Mouse (Mus musculus): ENCODE measurements at regions not wholly inside any gene's neighbourhood (a gene's known extent, or its start where the extent isn't known, plus 50 kb on each side); places are given as distances from the start of the nearest gene placed in this dataset.

DNA sequence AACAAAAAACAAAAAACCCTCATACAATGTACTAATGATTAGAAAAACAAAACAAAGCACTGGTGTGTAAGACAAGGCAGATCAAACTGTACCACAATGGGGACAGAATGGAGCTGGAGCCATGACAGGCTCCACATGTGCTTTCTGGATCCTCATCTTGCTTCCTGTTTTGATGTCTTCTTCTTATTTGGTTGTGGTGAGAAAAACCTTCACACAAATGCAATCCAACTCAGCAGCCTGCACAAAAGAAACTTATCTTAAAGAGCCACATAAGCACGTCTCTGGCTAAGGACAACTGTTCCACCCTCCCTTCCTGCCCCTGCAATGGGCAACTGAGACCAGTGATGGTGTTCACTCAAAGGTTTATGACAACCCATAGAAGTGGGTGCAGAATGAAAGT is 271.9 kb upstream of the Fn1 start:
- Histone ChIP-seq H3K27me3 (ENCODE audit: control insufficient read depth, insufficient read depth, low read length) (no peaks in the 10 kb centered on the region), H3K4me3 (replicated peaks; ENCODE audit: insufficient read depth, low read depth, low read length) (no peak overlapping the region), H3K27ac (ENCODE audit: insufficient read depth, low read length) (no peak overlapping the region), H3K4me1 (ENCODE audit: control insufficient read depth, insufficient read depth, low read length) (no peaks in the 10 kb centered on the region)
- 85% methylated on average over 1 of the region's 1 CpGs for WGBS
- no peak for DNase-seq
- TF ChIP-seq POLR2A (IDR thresholded peaks at IDR 0.05; ENCODE audit: borderline replicate concordance, insufficient read depth, low read length) = no peak
- TF ChIP-seq CTCF (IDR thresholded peaks at IDR 0.05; ENCODE audit: borderline replicate concordance, insufficient read depth, low read depth, low read length) = no peak

DNA sequence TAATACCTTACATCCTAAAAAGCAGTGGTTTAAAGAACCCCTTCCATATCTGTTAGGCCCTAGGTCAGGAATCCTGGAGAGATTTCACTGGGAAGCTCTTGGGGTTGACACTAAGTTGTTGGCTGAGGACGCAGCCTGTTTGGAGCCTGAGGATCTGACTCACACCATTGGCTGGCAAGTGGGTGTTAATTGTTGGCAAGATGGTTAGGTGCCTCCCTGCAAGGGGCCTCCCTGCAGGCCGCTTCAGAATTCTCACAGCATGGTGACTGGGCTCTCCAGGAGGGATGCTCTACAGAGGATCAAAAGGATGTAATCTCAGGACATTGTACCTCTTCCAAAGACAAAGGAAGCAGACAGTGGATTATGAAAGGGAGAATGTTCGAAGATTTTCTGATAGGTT is 270.7 kb upstream of the Fn1 start:
- H3K27me3 ChIP-seq (ENCODE audit: control insufficient read depth, insufficient read depth, low read length) = no peaks in the 10 kb centered on the region
- no peak overlapping the region for H3K4me3 ChIP-seq (replicated peaks; ENCODE audit: insufficient read depth, low read depth, low read length)
- H3K4me1 ChIP-seq (ENCODE audit: control insufficient read depth, insufficient read depth, low read length) = no peaks in the 10 kb centered on the region
- no peak overlapping the region for H3K27ac ChIP-seq (ENCODE audit: insufficient read depth, low read length)
- DNase-seq = no peak
- WGBS = 36% methylated on average over 3 of the region's 3 CpGs
- TF ChIP-seq CTCF (IDR thresholded peaks at IDR 0.05; ENCODE audit: borderline replicate concordance, insufficient read depth, low read depth, low read length) (no peak), POLR2A (IDR thresholded peaks at IDR 0.05; ENCODE audit: borderline replicate concordance, insufficient read depth, low read length) (no peak)

DNA sequence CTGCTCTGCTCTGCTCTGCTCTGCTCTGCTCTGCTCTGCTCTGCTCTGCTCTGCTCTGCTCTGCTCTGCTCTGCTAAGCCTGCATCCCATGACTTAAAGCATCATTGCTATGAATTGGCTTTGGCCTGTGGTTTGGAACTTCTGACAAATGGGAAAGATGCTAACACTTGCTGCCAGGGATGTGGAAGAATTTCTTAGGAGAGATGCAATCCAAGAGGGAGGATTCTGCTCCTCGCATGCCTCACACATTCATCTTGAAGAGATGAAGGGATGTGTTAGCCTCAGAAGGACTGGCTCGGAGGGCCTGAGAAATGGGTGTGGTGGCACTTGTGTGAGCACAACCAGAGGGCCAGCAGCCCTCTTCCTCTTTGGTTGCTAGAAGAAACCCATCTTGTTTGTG is 268.5 kb upstream of the Fn1 start:
- H3K4me1 ChIP-seq (ENCODE audit: control insufficient read depth, insufficient read depth, low read length) = no peaks in the 10 kb centered on the region
- H3K4me3 ChIP-seq (replicated peaks; ENCODE audit: insufficient read depth, low read depth, low read length) = no peak overlapping the region
- H3K27ac ChIP-seq (ENCODE audit: insufficient read depth, low read length) = no peak overlapping the region
- WGBS = 94% methylated on average over 2 of the region's 2 CpGs
- TF ChIP-seq POLR2A (IDR thresholded peaks at IDR 0.05; ENCODE audit: borderline replicate concordance, insufficient read depth, low read length) (no peak), CTCF (IDR thresholded peaks at IDR 0.05; ENCODE audit: borderline replicate concordance, insufficient read depth, low read depth, low read length) (no peak)
- no peaks in the 10 kb centered on the region for H3K27me3 ChIP-seq (ENCODE audit: control insufficient read depth, insufficient read depth, low read length)
- DNase-seq = no peak

DNA sequence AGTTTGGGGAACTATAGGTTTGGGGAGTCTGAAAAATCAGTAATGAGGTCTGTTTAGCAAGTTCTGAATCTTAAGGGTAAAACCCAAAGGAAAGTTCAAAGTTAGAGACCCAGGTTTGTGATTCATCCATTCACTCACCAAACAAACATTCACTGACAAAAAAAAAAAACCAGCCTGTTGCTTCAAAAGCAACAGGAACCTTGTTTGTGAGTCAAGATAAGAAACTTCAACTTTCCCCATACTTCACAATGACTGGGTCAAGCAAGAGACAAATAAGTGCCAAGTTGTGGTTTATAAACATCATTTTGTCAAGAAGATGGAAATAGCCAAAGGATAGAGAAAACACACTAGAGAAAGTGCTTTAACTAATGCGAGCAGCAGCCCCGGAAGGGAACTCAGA is 266.9 kb upstream of the Fn1 start:
- TF ChIP-seq CTCF (IDR thresholded peaks at IDR 0.05; ENCODE audit: borderline replicate concordance, insufficient read depth, low read depth, low read length) (no peak), POLR2A (IDR thresholded peaks at IDR 0.05; ENCODE audit: borderline replicate concordance, insufficient read depth, low read length) (no peak)
- Histone ChIP-seq H3K27ac (ENCODE audit: insufficient read depth, low read length) (no peak overlapping the region), H3K4me1 (ENCODE audit: control insufficient read depth, insufficient read depth, low read length) (no peaks in the 10 kb centered on the region), H3K4me3 (replicated peaks; ENCODE audit: insufficient read depth, low read depth, low read length) (no peak overlapping the region), H3K27me3 (ENCODE audit: control insufficient read depth, insufficient read depth, low read length) (no peaks in the 10 kb centered on the region)
- WGBS = 91% methylated on average over 2 of the region's 2 CpGs
- no peak for DNase-seq

DNA sequence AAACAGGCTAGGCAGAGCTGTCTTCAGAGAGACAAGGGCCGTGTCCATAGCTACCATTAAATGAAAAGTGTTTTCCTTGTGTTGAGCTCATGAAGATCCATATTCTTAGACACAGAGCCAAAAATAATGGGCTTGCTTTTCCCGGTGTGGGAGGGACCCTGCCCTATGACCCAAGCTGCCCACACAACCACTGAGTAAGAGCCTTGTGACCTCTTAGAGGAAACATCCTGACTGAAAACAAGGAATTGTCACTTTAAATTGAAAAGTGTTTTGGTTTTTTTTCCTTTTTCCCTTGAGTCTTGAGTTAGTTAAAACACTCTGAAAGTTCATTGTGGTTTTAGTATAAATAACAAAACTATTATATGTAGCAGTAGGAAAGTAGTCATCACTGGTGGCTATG is 264.0 kb upstream of the Fn1 start:
- TF ChIP-seq POLR2A (IDR thresholded peaks at IDR 0.05; ENCODE audit: borderline replicate concordance, insufficient read depth, low read length) = no peak
- no peak for TF ChIP-seq CTCF (IDR thresholded peaks at IDR 0.05; ENCODE audit: borderline replicate concordance, insufficient read depth, low read depth, low read length)
- no peaks in the 10 kb centered on the region for H3K27me3 ChIP-seq (ENCODE audit: control insufficient read depth, insufficient read depth, low read length)
- H3K4me1 ChIP-seq (ENCODE audit: control insufficient read depth, insufficient read depth, low read length) = no peaks in the 10 kb centered on the region
- 71% methylated on average over 2 of the region's 2 CpGs for WGBS
- no peak overlapping the region for H3K27ac ChIP-seq (ENCODE audit: insufficient read depth, low read length)
- H3K4me3 ChIP-seq (replicated peaks; ENCODE audit: insufficient read depth, low read depth, low read length) = no peak overlapping the region
- no peak for DNase-seq

DNA sequence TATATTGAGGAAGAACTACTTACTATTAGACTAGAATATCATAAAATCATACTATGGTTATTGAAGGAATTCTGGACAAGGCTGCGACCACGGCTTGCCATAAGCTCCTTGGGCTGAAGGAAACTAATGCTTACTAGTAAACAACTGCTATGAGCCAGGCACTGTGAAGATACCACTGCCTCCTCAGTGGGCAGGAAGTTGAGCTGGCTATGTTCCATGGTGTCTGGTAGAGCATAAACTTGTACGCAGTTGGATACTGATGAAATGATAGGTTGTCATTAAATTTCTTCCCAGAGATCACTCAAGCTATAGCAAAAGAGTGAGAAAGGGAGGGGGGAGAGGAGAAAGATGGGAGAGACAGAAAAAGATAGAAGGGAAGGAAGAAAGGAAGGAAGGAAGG is 261.4 kb upstream of the Fn1 start:
- Histone ChIP-seq H3K4me1 (ENCODE audit: control insufficient read depth, insufficient read depth, low read length) (no peaks in the 10 kb centered on the region), H3K4me3 (replicated peaks; ENCODE audit: insufficient read depth, low read depth, low read length) (no peak overlapping the region), H3K27me3 (ENCODE audit: control insufficient read depth, insufficient read depth, low read length) (no peaks in the 10 kb centered on the region), H3K27ac (ENCODE audit: insufficient read depth, low read length) (no peak overlapping the region)
- no peak for TF ChIP-seq POLR2A (IDR thresholded peaks at IDR 0.05; ENCODE audit: borderline replicate concordance, insufficient read depth, low read length)
- TF ChIP-seq CTCF (IDR thresholded peaks at IDR 0.05; ENCODE audit: borderline replicate concordance, insufficient read depth, low read depth, low read length) = no peak
- 67% methylated on average over 3 of the region's 3 CpGs for WGBS
- no peak for DNase-seq

DNA sequence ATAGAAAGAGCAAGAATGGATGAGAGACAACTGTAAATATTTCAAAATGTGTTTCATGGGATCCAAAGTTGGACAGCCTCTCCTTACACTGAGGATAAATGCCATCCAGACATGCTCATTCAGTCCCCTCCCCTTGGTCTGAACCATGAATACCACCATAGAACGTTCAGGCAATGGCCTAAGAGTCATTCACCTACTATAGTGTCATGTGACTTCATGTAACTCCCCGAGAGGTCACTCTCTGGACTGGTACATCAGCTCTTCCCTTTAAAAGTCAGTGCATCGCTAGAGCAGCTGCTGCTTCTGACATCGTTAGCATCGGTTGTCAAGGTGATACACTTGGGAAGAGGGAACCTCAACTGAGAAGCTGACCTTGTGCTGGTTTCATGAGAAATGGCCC is 260.2 kb upstream of the Fn1 start:
- H3K27me3 ChIP-seq (ENCODE audit: control insufficient read depth, insufficient read depth, low read length) = no peaks in the 10 kb centered on the region
- H3K4me1 ChIP-seq (ENCODE audit: control insufficient read depth, insufficient read depth, low read length) = no peaks in the 10 kb centered on the region
- DNase-seq = no peak
- TF ChIP-seq CTCF (IDR thresholded peaks at IDR 0.05; ENCODE audit: borderline replicate concordance, insufficient read depth, low read depth, low read length) = no peak
- TF ChIP-seq POLR2A (IDR thresholded peaks at IDR 0.05; ENCODE audit: borderline replicate concordance, insufficient read depth, low read length) = no peak
- no peak overlapping the region for H3K4me3 ChIP-seq (replicated peaks; ENCODE audit: insufficient read depth, low read depth, low read length)
- H3K27ac ChIP-seq (ENCODE audit: insufficient read depth, low read length) = no peak overlapping the region
- 53% methylated on average over 5 of the region's 5 CpGs for WGBS

DNA sequence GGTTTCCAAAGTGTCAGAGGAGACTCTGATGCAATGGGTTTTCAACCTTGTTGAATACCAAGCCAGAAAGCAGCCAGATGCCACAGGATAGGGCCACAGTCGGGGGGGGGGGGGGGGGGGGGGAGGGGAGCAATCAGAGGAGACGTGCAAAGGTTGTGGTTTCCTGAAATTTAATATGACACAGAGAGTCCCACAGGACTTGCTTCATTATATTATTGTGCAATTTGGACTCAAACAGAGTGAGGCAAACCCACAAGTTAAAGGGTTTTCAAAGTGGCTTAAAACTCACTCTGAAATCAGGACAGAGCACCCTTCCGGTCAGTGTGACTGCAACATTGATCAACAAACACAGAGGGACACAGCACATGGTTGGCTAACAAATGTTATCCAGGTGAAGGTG is 259.4 kb upstream of the Fn1 start:
- no peak overlapping the region for H3K27ac ChIP-seq (ENCODE audit: insufficient read depth, low read length)
- TF ChIP-seq CTCF (IDR thresholded peaks at IDR 0.05; ENCODE audit: borderline replicate concordance, insufficient read depth, low read depth, low read length) (no peak), POLR2A (IDR thresholded peaks at IDR 0.05; ENCODE audit: borderline replicate concordance, insufficient read depth, low read length) (no peak)
- 40% methylated on average over 3 of the region's 3 CpGs for WGBS
- no peak overlapping the region for H3K4me3 ChIP-seq (replicated peaks; ENCODE audit: insufficient read depth, low read depth, low read length)
- H3K4me1 ChIP-seq (ENCODE audit: control insufficient read depth, insufficient read depth, low read length) = no peaks in the 10 kb centered on the region
- no peak for DNase-seq
- H3K27me3 ChIP-seq (ENCODE audit: control insufficient read depth, insufficient read depth, low read length) = no peaks in the 10 kb centered on the region
